Mouse (Mus musculus) thymus, adult 2 months (tissue): ENCODE measurements around the gene Emilin2.

ENCODE experiments used
- CTCF ChIP-seq: fragments of 200-500 bp; IDR thresholded peaks from 2 replicates; pipeline ENCODE4 v1.5.1; 2012; ENCODE audit warnings: mild to moderate bottlenecking, control low read depth, low read length, moderate library complexity, borderline replicate concordance; ENCODE audit not compliant: control insufficient read depth, poor library complexity, insufficient read depth; ENCODE audit errors: extremely low read depth
- POLR2A ChIP-seq: fragments of 200-500 bp; IDR thresholded peaks from 2 replicates; pipeline ENCODE4 v1.6.1; 2012; ENCODE audit warnings: mild to moderate bottlenecking, low read length, control low read depth, moderate library complexity; ENCODE audit not compliant: control insufficient read depth, poor library complexity, insufficient read depth; ENCODE audit errors: extremely low read depth

DNA sequence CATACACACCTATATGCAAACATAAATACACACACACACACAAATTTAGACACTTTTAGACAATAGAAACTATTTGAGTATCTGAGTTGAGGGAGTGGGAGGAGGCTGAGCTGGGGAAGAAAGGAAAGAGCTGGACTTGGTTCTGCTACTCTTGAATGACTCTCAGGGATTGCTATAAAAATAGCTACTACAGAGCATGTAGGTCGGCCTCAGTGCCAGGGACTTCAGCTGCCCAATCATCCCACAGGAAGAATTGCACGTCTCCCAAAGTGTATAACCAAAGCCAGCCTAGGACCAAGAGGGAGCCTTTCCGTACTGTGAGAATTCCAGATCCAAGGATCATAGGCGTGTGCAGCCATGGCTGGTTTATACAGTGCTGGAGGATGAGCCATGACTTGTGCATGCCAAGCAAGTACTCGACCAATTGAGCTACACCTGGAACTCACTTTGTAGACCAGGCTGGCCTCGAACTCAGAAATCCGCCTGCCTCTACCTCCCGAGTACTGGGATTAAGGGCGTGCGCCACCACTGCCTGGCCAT is 4.5 kb downstream of the Emilin2 start:
- TF ChIP-seq CTCF (no peak), POLR2A (no peak)
